Mouse (Mus musculus): ENCODE measurements around the gene Gnai3. TPM values are rescaled to one million over a fixed set of nuclear protein-coding genes. Genes with fewer than 3 reads are reported as not detected.

Gene Gnai3
- total and polyA plus RNA-seq, 3 experiments: 54.1 to 145 (median 78.7) TPM

DNA sequence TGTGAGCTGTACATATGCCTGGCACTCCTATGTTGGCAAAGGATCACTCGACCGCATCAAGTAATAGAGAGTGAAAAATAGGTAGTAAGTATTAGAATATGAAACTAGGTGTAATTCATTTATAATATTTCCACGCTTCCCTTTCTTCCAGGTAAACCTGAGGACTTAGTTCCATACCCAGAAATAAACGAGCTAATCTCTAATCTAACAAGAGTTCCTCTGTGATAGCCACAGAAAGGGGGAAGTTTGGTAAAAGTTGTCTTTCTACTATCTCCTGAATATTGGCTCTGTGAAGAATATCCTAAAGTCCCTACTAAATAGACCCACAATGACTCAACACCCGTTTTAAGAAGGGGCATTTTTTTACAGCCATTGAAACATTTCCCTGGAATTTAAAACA, 725 bp upstream of the Gnai3 start (continued):
- TF ChIP-seq NRF1 (IDR thresholded peaks at IDR 0.05; ENCODE audit: low read depth, low read length): no peak
- no peak for TF ChIP-seq CTCF (conservative IDR thresholded peaks at IDR 0.05 in 1 of 2, IDR thresholded peaks at IDR 0.05 in 1 of 2; ENCODE audit: low read depth in 2 of 2, low read length in 2 of 2)

DNA sequence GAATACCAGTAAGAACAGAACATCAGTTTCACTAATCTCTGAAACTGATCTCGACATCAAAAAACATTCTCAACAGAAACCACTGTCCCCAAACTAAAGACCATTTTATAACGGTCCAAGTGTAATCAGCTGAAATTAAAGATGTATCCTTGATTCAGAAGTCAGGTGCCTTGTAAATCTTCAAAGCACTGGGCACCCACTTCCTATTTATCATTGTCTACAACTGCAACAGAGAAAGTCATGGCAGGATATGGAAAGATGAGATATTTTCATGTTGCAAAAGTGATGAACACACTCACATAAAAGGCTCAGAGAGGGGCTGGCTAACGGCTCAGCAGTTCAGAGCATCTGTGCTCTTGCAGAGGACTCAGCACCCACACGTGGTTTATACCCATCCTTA, 5.2 kb downstream of the Gnai3 start:
- Histone ChIP-seq H3K36me3 (replicated peaks in 1 of 2; ENCODE audit: control insufficient read depth in 1 of 2, insufficient read depth in 1 of 2, low read length in 1 of 2) (peaks cover 8 to 54% of the 10 kb centered on the region in 2 experiments), H3K79me2 (replicated peaks; ENCODE audit: control insufficient read depth, extremely low read depth, insufficient read depth, poor library complexity, severe bottlenecking) (peaks cover 58% of the 10 kb centered on the region), H3K4me3 (replicated peaks in 1 of 3; ENCODE audit: low read depth in 2 of 3, low read length in 2 of 3, poor library complexity in 1 of 3) (no peak overlapping the region), H3K9ac (ENCODE audit: insufficient read depth, low read depth) (no peak overlapping the region), H3K27ac (ENCODE audit: insufficient read depth, low read depth) (no peak overlapping the region), H3K4me2 (ENCODE audit: insufficient read depth, low read depth, poor library complexity, severe bottlenecking) (no peak overlapping the region), H3K9me3 (replicated peaks; ENCODE audit: low read length) (no peaks in the 10 kb centered on the region), H3K27me3 (replicated peaks) (no peaks in the 10 kb centered on the region), H3K4me1 (ENCODE audit: control insufficient read depth in 1 of 2, insufficient read depth in 2 of 2) (peaks cover 0 to 16% of the 10 kb centered on the region in 2 experiments; a peak in 2 of 4 replicates)
- no peak for TF ChIP-seq RCOR1 (conservative IDR thresholded peaks at IDR 0.05; ENCODE audit: low read depth, low read length)
- no peak for TF ChIP-seq EP300 (IDR thresholded peaks at IDR 0.05; ENCODE audit: low read length)
- no peak for TF ChIP-seq USF2 (conservative IDR thresholded peaks at IDR 0.05; ENCODE audit: low read depth, low read length)
- no peak for TF ChIP-seq GABPA (IDR thresholded peaks at IDR 0.05; ENCODE audit: insufficient replicate concordance, low read depth, low read length)
- no peak for TF ChIP-seq HCFC1 (IDR thresholded peaks at IDR 0.05; ENCODE audit: low read depth, low read length)
- no peak for TF ChIP-seq SMC3 (IDR thresholded peaks at IDR 0.05; ENCODE audit: low read depth, low read length)
- no peak for TF ChIP-seq MAFK (IDR thresholded peaks at IDR 0.05; ENCODE audit: insufficient replicate concordance, low read length)
- no peak for TF ChIP-seq ZKSCAN1 (IDR thresholded peaks at IDR 0.05; ENCODE audit: borderline replicate concordance, low read depth, low read length)
- no peak for TF ChIP-seq CTCF (conservative IDR thresholded peaks at IDR 0.05 in 1 of 2, IDR thresholded peaks at IDR 0.05 in 1 of 2; ENCODE audit: low read depth in 2 of 2, low read length in 2 of 2)
- TF ChIP-seq RAD21 (IDR thresholded peaks at IDR 0.05; ENCODE audit: low read depth, low read length): no peak
- no peak for TF ChIP-seq ELF1 (IDR thresholded peaks at IDR 0.05; ENCODE audit: low read depth, low read length)
- no peak for TF ChIP-seq NRF1 (IDR thresholded peaks at IDR 0.05; ENCODE audit: low read depth, low read length)
- no peak for TF ChIP-seq CHD1 (IDR thresholded peaks at IDR 0.05; ENCODE audit: low read depth, low read length)
- no peak for TF ChIP-seq PAX5 (IDR thresholded peaks at IDR 0.05; ENCODE audit: low read length)
- no peak for TF ChIP-seq USF1 (IDR thresholded peaks at IDR 0.05; ENCODE audit: low read depth, low read length)
- TF ChIP-seq POLR2AphosphoS2 (IDR thresholded peaks at IDR 0.05; ENCODE audit: low read depth, low read length): no peak
- no peak for TF ChIP-seq TCF12 (IDR thresholded peaks at IDR 0.05; ENCODE audit: low read depth, low read length)
- TF ChIP-seq MYC (IDR thresholded peaks at IDR 0.05; ENCODE audit: low read depth, low read length): no peak
- TF ChIP-seq MXI1 (IDR thresholded peaks at IDR 0.05; ENCODE audit: low read depth, low read length): no peak
- no peak for TF ChIP-seq NELFE (IDR thresholded peaks at IDR 0.05; ENCODE audit: low read depth, low read length)
- dilution Hi-C loops (cut with MboI; ENCODE audit: extremely low pct_ligation_motif_present, extremely low pct_unique_long_range_greater_than_20kb, low sequenced_read_pairs): no loop called here
- no peak for DNase-seq (ENCODE audit: extremely low read depth)
- in situ Hi-C loops (cut with MboI; ENCODE audit: low pct_ligation_motif_present, low pct_unique_long_range_greater_than_20kb, low sequenced_read_pairs): loop anchor here (10.0 kb wide), 1 partner anchor 206 kb away; the partner anchor contains the start of gene Gstm7
